Mouse (Mus musculus): Measurements from ENCODE around the gene Hdac4. TPM values are rescaled to one million over a fixed set of nuclear protein-coding genes. Genes with fewer than 3 reads are reported as not detected.

The Hdac4 gene
- polyA plus RNA-seq, 1 experiment from 2014 or later = 21.9 TPM

DNA sequence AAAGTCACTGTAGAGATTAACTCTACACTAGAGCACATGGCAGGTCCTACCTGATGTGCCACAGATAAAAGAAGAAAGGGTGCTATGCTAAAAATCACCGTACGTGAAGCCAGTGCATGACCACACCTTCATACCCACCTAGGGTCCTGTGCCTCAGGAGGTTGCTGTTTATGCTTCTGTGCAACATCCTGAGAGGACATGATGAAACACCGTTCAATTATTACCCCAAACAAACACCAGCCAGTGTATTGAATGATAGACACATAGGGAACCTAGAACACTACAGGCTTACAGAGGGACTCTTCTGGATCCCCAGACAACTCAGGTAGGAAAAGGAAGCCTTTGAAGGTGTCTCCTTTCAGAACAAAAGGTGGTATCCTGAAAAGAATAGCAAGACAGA is 120.8 kb downstream of the Hdac4 start:
- Histone ChIP-seq H3K27me3 (ENCODE audit: control insufficient read depth, insufficient read depth, low read length) (no peaks in the 10 kb centered on the region), H3K36me3 (ENCODE audit: control insufficient read depth, insufficient read depth, low read length) (no peaks in the 10 kb centered on the region), H3K27ac (ENCODE audit: low read depth, low read length) (no peak overlapping the region), H3K4me1 (ENCODE audit: control insufficient read depth, insufficient read depth, low read length) (peaks cover 8% of the 10 kb centered on the region; the same call in 1 of the 2 replicates), H3K4me2 (no peak overlapping the region), H3K9ac (ENCODE audit: low read length) (no peak overlapping the region), H3K4me3 (ENCODE audit: low read depth, low read length) (no peak overlapping the region), H3K9me3 (ENCODE audit: control insufficient read depth, low read length) (no peaks in the 10 kb centered on the region)
- WGBS = 87% methylated on average over 3 of the region's 3 CpGs
- no peak for ATAC-seq (ENCODE audit: low FRiP score)
- DNase-seq (ENCODE audit: low spot score, missing footprints) = no peak

DNA sequence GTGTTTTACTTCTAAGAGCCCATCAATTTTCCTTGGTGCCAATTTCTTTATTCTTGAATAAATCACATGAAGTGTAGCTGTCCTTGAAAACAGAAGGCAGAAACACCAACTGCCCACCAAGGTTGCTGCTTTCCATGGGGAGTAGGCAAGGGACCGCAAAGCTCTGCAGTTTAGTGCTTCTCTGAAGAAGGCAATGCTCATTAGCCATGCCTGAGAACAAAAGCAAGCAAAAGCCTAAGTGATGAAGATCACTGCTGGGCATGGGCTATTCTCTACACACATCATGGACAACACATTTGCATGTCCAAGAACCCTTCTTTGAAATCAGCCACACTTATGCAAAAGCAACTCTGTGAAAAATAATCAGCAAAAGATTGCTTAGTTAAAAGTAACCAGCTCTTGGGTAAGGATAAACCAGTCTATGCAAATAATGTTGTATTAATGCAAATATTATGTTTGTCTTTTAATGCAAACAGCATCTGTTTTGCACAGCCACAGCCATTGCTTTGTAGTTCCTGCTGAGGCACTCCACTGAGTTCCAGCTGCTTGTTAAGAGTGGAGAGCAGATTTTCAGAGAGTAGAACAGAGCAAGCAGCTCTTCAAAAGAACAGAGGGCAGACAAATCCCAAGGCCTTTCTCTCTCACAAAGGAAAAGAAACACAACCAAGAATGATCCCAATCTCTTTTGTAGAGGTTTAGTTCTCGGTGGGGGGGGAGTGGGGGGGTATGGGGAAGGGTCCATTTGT is 125.4 kb downstream of the Hdac4 start:
- WGBS = 9% methylated on average over 2 of the region's 2 CpGs
- Histone ChIP-seq H3K36me3 (ENCODE audit: control insufficient read depth, insufficient read depth, low read length) (no peaks in the 10 kb centered on the region), H3K27ac (ENCODE audit: low read depth, low read length) (peak overlapping the region; percentile 75), H3K4me1 (ENCODE audit: control insufficient read depth, insufficient read depth, low read length) (peaks cover 8% of the 10 kb centered on the region; the same call in 1 of the 2 replicates), H3K27me3 (ENCODE audit: control insufficient read depth, insufficient read depth, low read length) (no peaks in the 10 kb centered on the region), H3K9ac (ENCODE audit: low read length) (no peak overlapping the region), H3K4me2 (no peak overlapping the region), H3K9me3 (ENCODE audit: control insufficient read depth, low read length) (no peaks in the 10 kb centered on the region), H3K4me3 (ENCODE audit: low read depth, low read length) (no peak overlapping the region)
- peak; percentile 90 for ATAC-seq (ENCODE audit: low FRiP score)
- DNase-seq (ENCODE audit: low spot score, missing footprints) = peak; percentile 89

DNA sequence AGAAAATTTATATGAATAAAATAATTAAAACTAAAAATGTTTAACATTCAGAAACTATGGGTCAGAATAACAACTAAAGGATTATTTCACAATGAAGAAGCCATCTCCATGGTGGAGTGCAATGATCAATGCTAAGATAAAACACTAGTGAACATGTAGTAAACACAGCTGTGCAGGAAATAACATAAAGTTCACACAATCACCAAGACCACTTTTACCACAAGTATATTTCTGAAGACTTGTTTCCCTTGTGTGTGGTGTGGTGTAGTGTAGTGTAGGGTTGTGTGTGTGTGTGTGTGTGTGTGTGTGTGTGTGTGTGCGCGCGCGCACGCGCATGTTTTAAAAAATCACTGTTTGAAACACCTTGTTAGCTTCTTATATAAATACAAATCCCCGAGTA is 126.0 kb downstream of the Hdac4 start:
- H3K27ac ChIP-seq (ENCODE audit: low read depth, low read length) = peak overlapping the region; percentile 75
- no peaks in the 10 kb centered on the region for H3K36me3 ChIP-seq (ENCODE audit: control insufficient read depth, insufficient read depth, low read length)
- ATAC-seq (ENCODE audit: low FRiP score) (no peak), DNase-seq (ENCODE audit: low spot score, missing footprints) (no peak)
- H3K9me3 ChIP-seq (ENCODE audit: control insufficient read depth, low read length) = no peaks in the 10 kb centered on the region
- H3K27me3 ChIP-seq (ENCODE audit: control insufficient read depth, insufficient read depth, low read length) = no peaks in the 10 kb centered on the region
- 93% methylated on average over 7 of the region's 7 CpGs for WGBS
- no peak overlapping the region for H3K4me2 ChIP-seq
- H3K9ac ChIP-seq (ENCODE audit: low read length) = no peak overlapping the region
- peaks cover 8% of the 10 kb centered on the region; the same call in 1 of the 2 replicates for H3K4me1 ChIP-seq (ENCODE audit: control insufficient read depth, insufficient read depth, low read length)
- H3K4me3 ChIP-seq (ENCODE audit: low read depth, low read length) = no peak overlapping the region

- ATAC-seq (ENCODE audit: low FRiP score) (no peak), DNase-seq (ENCODE audit: low spot score, missing footprints) (no peak)
- no peak overlapping the region for H3K4me2 ChIP-seq
- peaks cover 16% of the 10 kb centered on the region for H3K4me1 ChIP-seq (ENCODE audit: control insufficient read depth, insufficient read depth, low read length)
- 76% methylated on average over 5 of the region's 5 CpGs for WGBS
- H3K9me3 ChIP-seq (ENCODE audit: control insufficient read depth, low read length) = no peaks in the 10 kb centered on the region
- no peak overlapping the region for H3K4me3 ChIP-seq (ENCODE audit: low read depth, low read length)
- H3K27me3 ChIP-seq (ENCODE audit: control insufficient read depth, insufficient read depth, low read length) = no peaks in the 10 kb centered on the region
- H3K27ac ChIP-seq (ENCODE audit: low read depth, low read length) = no peak overlapping the region
- no peak overlapping the region for H3K9ac ChIP-seq (ENCODE audit: low read length)
- no peaks in the 10 kb centered on the region for H3K36me3 ChIP-seq (ENCODE audit: control insufficient read depth, insufficient read depth, low read length)
These were observed 131.2 kb downstream of the Hdac4 start for GRCm38 (mm10) chr1:92064307-92064706.

GRCm38 (mm10) chr1:92063271-92063670 is 132.2 kb downstream of the Hdac4 start:
- no peak for ATAC-seq (ENCODE audit: low FRiP score)
- no peak overlapping the region for H3K9ac ChIP-seq (ENCODE audit: low read length)
- no peaks in the 10 kb centered on the region for H3K9me3 ChIP-seq (ENCODE audit: control insufficient read depth, low read length)
- H3K27ac ChIP-seq (ENCODE audit: low read depth, low read length) = no peak overlapping the region
- no peak overlapping the region for H3K4me3 ChIP-seq (ENCODE audit: low read depth, low read length)
- peaks cover 16% of the 10 kb centered on the region for H3K4me1 ChIP-seq (ENCODE audit: control insufficient read depth, insufficient read depth, low read length)
- no peak for DNase-seq (ENCODE audit: low spot score, missing footprints)
- WGBS = 99% methylated on average over 3 of the region's 3 CpGs
- no peak overlapping the region for H3K4me2 ChIP-seq
- no peaks in the 10 kb centered on the region for H3K27me3 ChIP-seq (ENCODE audit: control insufficient read depth, insufficient read depth, low read length)
- no peaks in the 10 kb centered on the region for H3K36me3 ChIP-seq (ENCODE audit: control insufficient read depth, insufficient read depth, low read length)

GRCm38 (mm10) chr1:92061198-92062073 is 134.1 kb downstream of the Hdac4 start:
- DNase-seq (ENCODE audit: low spot score, missing footprints) (no peak), ATAC-seq (ENCODE audit: low FRiP score) (peak; percentile 73)
- Histone ChIP-seq H3K9ac (ENCODE audit: low read length) (peak overlapping the region; percentile 9; the same call in 1 of the 2 replicates), H3K4me2 (no peak overlapping the region), H3K4me3 (ENCODE audit: low read depth, low read length) (no peak overlapping the region), H3K27ac (ENCODE audit: low read depth, low read length) (peak overlapping the region; percentile 20; the same call in 1 of the 2 replicates), H3K9me3 (ENCODE audit: control insufficient read depth, low read length) (no peaks in the 10 kb centered on the region), H3K4me1 (ENCODE audit: control insufficient read depth, insufficient read depth, low read length) (peaks cover 16% of the 10 kb centered on the region), H3K27me3 (ENCODE audit: control insufficient read depth, insufficient read depth, low read length) (no peaks in the 10 kb centered on the region), H3K36me3 (ENCODE audit: control insufficient read depth, insufficient read depth, low read length) (no peaks in the 10 kb centered on the region)
- 41% methylated on average over 8 of the region's 8 CpGs for WGBS

- no peaks in the 10 kb centered on the region for H3K9me3 ChIP-seq (ENCODE audit: control insufficient read depth, low read length)
- H3K9ac ChIP-seq (ENCODE audit: low read length) = no peak overlapping the region
- 72% methylated on average over 4 of the region's 4 CpGs for WGBS
- no peaks in the 10 kb centered on the region for H3K27me3 ChIP-seq (ENCODE audit: control insufficient read depth, insufficient read depth, low read length)
- no peaks in the 10 kb centered on the region for H3K36me3 ChIP-seq (ENCODE audit: control insufficient read depth, insufficient read depth, low read length)
- ATAC-seq (ENCODE audit: low FRiP score) = no peak
- H3K4me3 ChIP-seq (ENCODE audit: low read depth, low read length) = no peak overlapping the region
- peaks cover 16% of the 10 kb centered on the region for H3K4me1 ChIP-seq (ENCODE audit: control insufficient read depth, insufficient read depth, low read length)
- DNase-seq (ENCODE audit: low spot score, missing footprints) = no peak
- no peak overlapping the region for H3K4me2 ChIP-seq
- H3K27ac ChIP-seq (ENCODE audit: low read depth, low read length) = no peak overlapping the region
These were observed 134.9 kb downstream of the Hdac4 start for GRCm38 (mm10) chr1:92060532-92061064.

DNA sequence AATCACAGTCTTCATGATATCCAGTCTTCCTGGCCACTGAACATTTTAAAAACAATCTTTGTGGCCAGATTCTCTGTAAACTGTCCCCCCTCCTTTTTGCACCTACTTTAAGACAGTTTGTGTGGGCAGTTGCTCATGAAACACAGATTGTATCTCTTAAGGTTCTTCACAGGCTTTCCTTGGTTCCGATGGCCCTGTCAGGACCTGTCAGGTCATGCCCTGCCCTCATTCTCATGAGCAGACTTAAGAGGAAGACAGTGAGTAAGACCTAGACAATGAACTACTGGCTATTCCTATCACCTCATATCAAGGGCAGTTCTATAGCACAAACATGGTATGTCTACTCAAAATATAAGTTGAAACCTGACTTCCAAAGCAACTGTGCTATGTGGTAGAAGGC is 135.9 kb downstream of the Hdac4 start:
- DNase-seq (ENCODE audit: low spot score, missing footprints) (no peak), ATAC-seq (ENCODE audit: low FRiP score) (no peak)
- 81% methylated on average over 1 of the region's 1 CpGs for WGBS

More for the DNA sequence above, 135.9 kb downstream of the Hdac4 start:
- H3K4me1 ChIP-seq (ENCODE audit: control insufficient read depth, insufficient read depth, low read length) = peaks cover 16% of the 10 kb centered on the region
- no peak overlapping the region for H3K27ac ChIP-seq (ENCODE audit: low read depth, low read length)
- no peak overlapping the region for H3K4me2 ChIP-seq
- H3K9me3 ChIP-seq (ENCODE audit: control insufficient read depth, low read length) = no peaks in the 10 kb centered on the region
- no peaks in the 10 kb centered on the region for H3K27me3 ChIP-seq (ENCODE audit: control insufficient read depth, insufficient read depth, low read length)
- H3K4me3 ChIP-seq (ENCODE audit: low read depth, low read length) = no peak overlapping the region
- no peaks in the 10 kb centered on the region for H3K36me3 ChIP-seq (ENCODE audit: control insufficient read depth, insufficient read depth, low read length)
- no peak overlapping the region for H3K9ac ChIP-seq (ENCODE audit: low read length)
